ENCODE assay signal across 21 mouse cellular contexts in the genomic region with DNA sequence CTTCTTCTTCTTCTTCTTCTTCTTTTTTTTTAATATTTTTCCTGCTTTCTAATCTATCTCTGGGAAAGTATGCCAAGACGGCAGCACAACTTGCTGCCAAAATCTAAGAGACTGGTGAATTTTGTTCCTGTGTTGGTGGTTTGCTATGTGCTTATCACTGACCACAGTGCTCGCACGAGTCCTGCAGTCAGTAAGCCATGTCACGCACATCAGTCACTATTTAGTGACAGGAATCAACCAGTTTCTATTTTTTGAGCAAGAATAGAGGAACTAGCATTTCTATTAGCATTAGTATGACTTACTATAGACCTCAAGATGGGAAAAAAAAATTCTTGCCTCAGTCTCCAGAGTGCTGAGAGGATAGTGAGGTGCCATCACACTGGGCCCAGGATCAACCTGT. TPM values are rescaled to one million over a fixed set of nuclear protein-coding genes. Genes with fewer than 3 reads are reported as not detected.
DNase-seq lines count a peak whose midpoint lies in the region; ATAC-seq and TF ChIP-seq lines count a peak whose summit lies in the region.
"Had no signal": no experiment of that assay in that cellular context is flagged by ENCODE, and none has a peak within 500 bp of the region (broad histone marks: within the 10 kb centered on the region; RNA-seq: fewer than 3 reads in every experiment).

No protein-coding gene starts in this region.

- no peak overlapping the region for H3K27ac ChIP-seq in liver, embryonic 13.5 days
- no peak overlapping the region for H3K27ac ChIP-seq in stomach, postnatal 0 days (replicated peaks)
- H3K27ac ChIP-seq: hindbrain, embryonic 13.5 days; neural tube, embryonic 13.5 days had no signal

- no peak for TF ChIP-seq CTCF in stomach, postnatal 0 days (IDR thresholded peaks at IDR 0.05; ENCODE audit: low read depth)

- H3K27me3 ChIP-seq in liver, embryonic 13.5 days, result no peaks in the 10 kb centered on the region
- no peaks in the 10 kb centered on the region for H3K27me3 ChIP-seq in stomach, postnatal 0 days (ENCODE audit: control insufficient read depth, insufficient read depth, low read length)
- H3K27me3 ChIP-seq: embryonic facial prominence, embryonic 15.5 days; hindbrain, embryonic 13.5 days; neural tube, embryonic 13.5 days had no signal

- no peak overlapping the region for H3K4me3 ChIP-seq in liver, embryonic 13.5 days (replicated peaks)
- no peak overlapping the region for H3K4me3 ChIP-seq in stomach, postnatal 0 days (ENCODE audit: low read depth, low read length)
- H3K4me3 ChIP-seq: embryonic facial prominence, embryonic 15.5 days; hindbrain, embryonic 13.5 days; neural tube, embryonic 13.5 days had no signal

- peak; percentile 66 for ATAC-seq in common myeloid progenitor, adult 5-6 weeks (replicated peaks; ENCODE audit: low read depth, poor library complexity, severe bottlenecking)
- ATAC-seq in liver, embryonic 13.5 days (ENCODE audit: low read depth), result peak; percentile 53
- peak; percentile 59 for ATAC-seq in megakaryocyte progenitor cell, adult 5-6 weeks (replicated peaks; ENCODE audit: poor library complexity)
- ATAC-seq in stomach, postnatal 0 days (ENCODE audit: low FRiP score, low TSS enrichment), result no peak
- ATAC-seq: forebrain, embryonic 16.5 days; inflammation-experienced regulatory T-cells, adult 6 months had no signal

- no peak overlapping the region for H3K4me2 ChIP-seq in liver, embryonic 13.5 days
- H3K4me2 ChIP-seq in stomach, postnatal 0 days (replicated peaks; ENCODE audit: low read depth), result no peak overlapping the region
- H3K4me2 ChIP-seq: embryonic facial prominence, embryonic 15.5 days; midbrain, embryonic 11.5 days; neural tube, embryonic 13.5 days had no signal

- H3K9ac ChIP-seq in liver, embryonic 13.5 days, result no peak overlapping the region
- no peak overlapping the region for H3K9ac ChIP-seq in stomach, postnatal 0 days (ENCODE audit: low read length)
- H3K9ac ChIP-seq: embryonic facial prominence, embryonic 15.5 days; hindbrain, embryonic 13.5 days; neural tube, embryonic 13.5 days had no signal

- H3K9me3 ChIP-seq in liver, embryonic 13.5 days (replicated peaks), result no peaks in the 10 kb centered on the region
- no peaks in the 10 kb centered on the region for H3K9me3 ChIP-seq in stomach, postnatal 0 days (ENCODE audit: control insufficient read depth, low read length)
- H3K9me3 ChIP-seq: embryonic facial prominence, embryonic 15.5 days; hindbrain, embryonic 13.5 days; neural tube, embryonic 13.5 days had no signal

- no peak for TF ChIP-seq EP300 in stomach, postnatal 0 days (optimal IDR thresholded peaks at IDR 0.05)

- peaks cover 33% of the 10 kb centered on the region for H3K4me1 ChIP-seq in liver, embryonic 13.5 days (replicated peaks)
- H3K4me1 ChIP-seq in stomach, postnatal 0 days (replicated peaks; ENCODE audit: control insufficient read depth, insufficient read depth), result no peaks in the 10 kb centered on the region

- peak; percentile 40 for DNase-seq in heart, adult 11 months
- DNase-seq in heart, adult 8-10 months (ENCODE audit: low spot score), result no peak
- no peak for DNase-seq in liver, embryonic 13.5 days
- no peak for DNase-seq in stomach, postnatal 0 days (ENCODE audit: low spot score)
- no peak for DNase-seq in layer of hippocampus, postnatal 25 days (ENCODE audit: extremely low spot score in 1 of 2, low spot score in 1 of 2)
- no peak for DNase-seq in cerebellum, adult 11-12 months
- DNase-seq: adrenal gland, postnatal 36 days; cerebellum, adult 8-10 months; kidney, adult 2 months; kidney, postnatal 10 days; layer of hippocampus, postnatal 36 days; thymus, postnatal 25 days had no signal

- H3K36me3 ChIP-seq in liver, embryonic 13.5 days, result no peaks in the 10 kb centered on the region
- no peaks in the 10 kb centered on the region for H3K36me3 ChIP-seq in stomach, postnatal 0 days (ENCODE audit: control insufficient read depth, insufficient read depth, low read length)
- H3K36me3 ChIP-seq: embryonic facial prominence, embryonic 15.5 days; hindbrain, embryonic 13.5 days; neural tube, embryonic 13.5 days had no signal

- 11% methylated on average over 4 of the region's 4 CpGs for WGBS in liver, embryonic 13.5 days (ENCODE audit: insufficient replicate concordance)
- WGBS in stomach, postnatal 0 days, result 77% methylated on average over 4 of the region's 4 CpGs

RNA-seq across cellular contexts. Expression of gene Fam84b, which starts 0.6 kb away (rescaled TPM):
- 1 to 10 TPM; 5.9 to 8.4 (median 7.2) TPM for total RNA-seq in heart, adult 8-10 months (2022)
- 8.1 and 9.7 TPM in 2 replicates for total RNA-seq in common myeloid progenitor, adult 5-6 weeks (2017)
- polyA plus RNA-seq in liver, embryonic 13.5 days (2015; fragmentation: Nextera tagmentation; extraction: Ambion mirVana), result 2.9 and 4.2 TPM in 2 replicates
- 7.3 and 10.3 TPM in 2 replicates for total RNA-seq in megakaryocyte progenitor cell, adult 5-6 weeks (2015)
- total RNA-seq in megakaryocyte progenitor cell, adult 5-6 weeks (2017), result 7.5 and 9.2 TPM in 2 replicates
- 13.6 and 15.3 TPM in 2 replicates for polyA plus RNA-seq in stomach, postnatal 0 days (2015; fragmentation: Nextera tagmentation; extraction: Ambion mirVana)
- 10 to 100 TPM; 14.4 to 17.6 TPM for total RNA-seq in layer of hippocampus, postnatal 25 days (2021)
- total RNA-seq: MEL had no signal
